Mouse (Mus musculus) heart, embryonic 14.5 days (tissue): ENCODE measurements around the gene Nacc2. TPM values are rescaled to one million over a fixed set of nuclear protein-coding genes. Genes with fewer than 3 reads are reported as not detected.

ENCODE experiments used
- ATAC-seq: fragments of 200-750 bp; cut with Nextera tagmentation; 2 replicates; pipeline ENCODE4 v1.8.0; 2017; ENCODE audit warnings: low read depth, moderate TSS enrichment; ENCODE audit not compliant: insufficient number of reproducible peaks, insufficient read depth, low FRiP score
- H3K27ac ChIP-seq, 2 experiments: fragments of 200-500 bp in 1 of 2; fragments of 300-500 bp in 1 of 2; sonication (generic) in 1 of 2; replicated peaks in 1 of 2; 2 replicates each; pipeline ENCODE4 v1.5.1; 2012 to 2014; ENCODE audit warnings: low read depth in 2 of 2, low read length in 2 of 2, control low read depth in 1 of 2, mild to moderate bottlenecking in 1 of 2, mixed read lengths in 1 of 2; ENCODE audit not compliant: control insufficient read depth in 1 of 2, insufficient read depth in 1 of 2
- H3K27me3 ChIP-seq: fragments of 300-500 bp; sonication (generic); 2 replicates; pipeline ENCODE4 v1.6.1; 2014; ENCODE audit warnings: mild to moderate bottlenecking, low read length, control low read depth; ENCODE audit not compliant: control insufficient read depth, insufficient read depth
- H3K36me3 ChIP-seq: fragments of 300-500 bp; sonication (generic); 2 replicates; pipeline ENCODE4 v1.6.1; 2014; ENCODE audit warnings: mild to moderate bottlenecking, control low read depth, low read length, mixed read lengths; ENCODE audit not compliant: control insufficient read depth, insufficient read depth
- H3K4me1 ChIP-seq, 2 experiments: fragments of 200-500 bp in 1 of 2; fragments of 300-500 bp in 1 of 2; sonication (generic) in 1 of 2; 2 replicates each; pipeline ENCODE4 v1.6.1; 2012 to 2014; ENCODE audit warnings: low read length in 2 of 2, control low read depth in 1 of 2, mixed read lengths in 1 of 2; ENCODE audit not compliant: control insufficient read depth in 2 of 2, insufficient read depth in 2 of 2
- H3K4me2 ChIP-seq: fragments of 300-500 bp; sonication (generic); 2 replicates; pipeline ENCODE4 v1.6.1; 2014; ENCODE audit warnings: mild to moderate bottlenecking, low read length
- H3K4me3 ChIP-seq, 2 experiments: fragments of 200-500 bp in 1 of 2; fragments of 300-500 bp in 1 of 2; sonication (generic) in 1 of 2; 2 replicates each; pipeline ENCODE4 v1.5.1; 2012 to 2014; ENCODE audit warnings: low read length in 2 of 2, mild to moderate bottlenecking in 2 of 2, control low read depth in 1 of 2, low read depth in 1 of 2, moderate library complexity in 1 of 2; ENCODE audit not compliant: control insufficient read depth in 1 of 2, insufficient read depth in 1 of 2
- H3K9ac ChIP-seq: fragments of 300-500 bp; sonication (generic); 2 replicates; pipeline ENCODE4 v1.6.1; 2014; ENCODE audit warnings: mild to moderate bottlenecking, low read length
- H3K9me3 ChIP-seq: fragments of 300-500 bp; sonication (generic); 2 replicates; pipeline ENCODE4 v1.6.1; 2016; ENCODE audit warnings: low read length, control low read depth; ENCODE audit not compliant: control insufficient read depth
- WGBS: fragments of 180-500 bp; shearing (Covaris S2); extraction: QIAGEN DNeasy Blood & Tissue Kit; methylation state at CpG from one replicate; pipeline ENCODE4 v1.1.7; 2014; 5-methylcytosine and 5-hydroxymethylcytosine counted together
- polyA plus RNA-seq: library from polyadenylated mRNA; unstranded; fragments of >200 nt; fragmentation: Nextera tagmentation; extraction: Ambion mirVana; gene quantifications from 2 replicates; pipeline ENCODE4 v1.2.1, GENCODE M21; 2014

The Nacc2 gene
- polyA plus RNA-seq, 1 experiment from 2014 or later, result 6.9 TPM

DNA sequence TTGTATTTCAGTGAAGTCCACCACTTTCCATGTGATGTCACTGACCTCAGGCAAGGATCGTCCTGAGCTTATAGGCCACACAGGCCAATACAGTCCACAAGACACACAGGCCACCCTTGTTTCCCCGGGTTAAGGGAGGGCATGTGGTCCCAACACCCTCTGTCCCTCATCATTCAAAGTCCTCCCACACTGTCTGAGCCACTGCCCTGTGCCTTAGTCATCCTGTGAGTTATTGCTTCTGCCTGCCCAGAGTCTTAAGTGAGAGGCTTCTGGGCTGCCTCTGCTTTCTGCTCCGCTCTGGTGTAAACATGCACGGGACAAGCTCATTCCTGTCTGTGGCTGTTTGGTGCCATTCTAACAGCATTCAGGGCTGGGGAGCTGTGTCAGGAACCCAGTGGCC is 21.3 kb upstream of the Nacc2 start:
- H3K36me3 ChIP-seq, result no peaks in the 10 kb centered on the region
- 69% methylated on average over 4 of the region's 4 CpGs for WGBS
- no peak overlapping the region for H3K4me2 ChIP-seq
- no peaks in the 10 kb centered on the region for H3K9me3 ChIP-seq
- H3K4me3 ChIP-seq, result no peak overlapping the region
- peaks cover 7 to 15% of the 10 kb centered on the region in 2 experiments for H3K4me1 ChIP-seq
- no peak for ATAC-seq
- H3K9ac ChIP-seq, result no peak overlapping the region
- H3K27ac ChIP-seq, result no peak overlapping the region
- no peaks in the 10 kb centered on the region for H3K27me3 ChIP-seq

DNA sequence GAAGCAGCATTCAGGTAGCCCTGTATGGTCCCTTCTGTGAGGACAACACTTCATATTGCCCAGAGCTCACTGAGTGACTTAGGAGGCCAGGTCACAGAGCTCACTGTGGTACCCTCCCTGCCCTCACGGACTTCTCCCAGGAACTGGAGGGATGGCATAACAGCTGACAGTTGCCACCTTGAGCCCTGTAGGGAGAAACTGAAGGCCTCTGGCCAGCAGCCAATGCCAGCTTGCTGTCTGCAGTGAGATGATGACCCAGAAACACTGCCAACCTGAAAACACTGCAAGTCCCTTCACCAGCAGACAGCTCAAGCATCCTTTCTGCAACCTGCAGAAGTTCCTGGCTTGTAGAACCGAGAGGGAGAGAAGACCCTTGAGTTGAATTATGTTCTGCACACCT is 20.5 kb upstream of the Nacc2 start:
- ATAC-seq, result no peak
- no peak overlapping the region for H3K4me2 ChIP-seq
- H3K27ac ChIP-seq, result no peak overlapping the region
- no peaks in the 10 kb centered on the region for H3K9me3 ChIP-seq
- H3K9ac ChIP-seq, result no peak overlapping the region
- peaks cover 15 to 22% of the 10 kb centered on the region in 2 experiments for H3K4me1 ChIP-seq
- H3K27me3 ChIP-seq, result no peaks in the 10 kb centered on the region
- WGBS, result 64% methylated on average over 2 of the region's 2 CpGs
- H3K4me3 ChIP-seq, result no peak overlapping the region
- H3K36me3 ChIP-seq, result peaks cover 2% of the 10 kb centered on the region

DNA sequence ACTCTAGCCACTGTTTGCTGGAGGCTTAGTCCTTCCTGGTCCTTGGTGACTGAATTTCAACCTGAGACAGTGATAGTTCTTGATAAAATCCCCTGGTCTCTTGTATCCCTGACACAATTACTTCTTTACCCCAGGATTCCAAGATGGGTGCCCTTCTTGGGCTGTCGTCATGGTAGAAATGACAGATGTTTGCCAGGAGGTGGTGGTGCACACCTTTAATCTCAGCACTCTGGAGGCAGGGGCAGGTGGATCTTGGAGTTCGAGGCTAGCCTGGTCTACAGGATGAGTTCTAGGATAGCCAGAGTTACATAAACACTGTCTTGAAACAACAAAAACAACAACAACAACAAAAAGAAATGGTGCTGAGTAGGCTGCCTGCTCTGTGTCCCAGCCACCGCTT is 20.0 kb upstream of the Nacc2 start:
- H3K9me3 ChIP-seq, result no peaks in the 10 kb centered on the region
- no peak overlapping the region for H3K4me3 ChIP-seq
- no peaks in the 10 kb centered on the region for H3K27me3 ChIP-seq
- H3K9ac ChIP-seq, result no peak overlapping the region
- no peak overlapping the region for H3K4me2 ChIP-seq
- peaks cover 8% of the 10 kb centered on the region for H3K36me3 ChIP-seq
- ATAC-seq, result no peak
- H3K27ac ChIP-seq, result no peak overlapping the region
- 77% methylated on average over 3 of the region's 3 CpGs for WGBS
- H3K4me1 ChIP-seq, result peaks cover 16 to 28% of the 10 kb centered on the region in 2 experiments

DNA sequence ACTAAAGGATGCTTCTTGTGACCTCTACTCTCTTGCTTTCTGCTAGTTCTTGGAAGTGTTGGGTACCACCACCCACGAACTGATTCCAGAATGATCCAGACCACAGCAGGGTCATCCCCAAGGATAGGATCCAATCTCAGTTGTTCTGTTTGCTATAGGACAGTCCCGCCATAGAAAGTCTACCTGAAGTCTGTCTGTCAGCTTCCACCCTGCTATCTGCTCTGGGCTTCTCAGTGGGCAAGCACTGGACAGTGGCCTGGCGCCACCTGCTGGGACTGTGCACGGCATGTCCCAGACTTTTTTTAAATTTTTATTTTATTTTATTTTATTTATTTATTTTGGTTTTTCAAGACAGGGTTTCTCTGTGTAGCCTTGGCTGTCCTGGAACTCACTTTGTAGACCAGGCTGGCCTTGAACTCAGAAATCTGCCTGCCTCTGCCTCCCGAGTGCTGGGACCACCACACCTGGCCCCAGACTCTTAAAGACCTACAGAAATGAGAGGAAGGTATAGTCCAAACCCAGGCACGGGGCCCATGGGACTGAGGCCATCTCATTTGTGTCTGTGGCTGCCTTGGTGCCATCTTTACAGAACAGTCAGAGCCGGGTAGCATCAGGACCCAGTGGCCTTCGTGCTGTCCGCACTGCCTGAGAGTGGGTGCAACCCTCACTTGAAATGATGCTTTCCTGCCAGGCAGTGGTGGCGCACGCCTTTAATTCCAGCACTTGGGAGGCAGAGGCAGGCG is 19.0 kb upstream of the Nacc2 start:
- ATAC-seq, result no peak
- no peaks in the 10 kb centered on the region for H3K27me3 ChIP-seq
- H3K9me3 ChIP-seq, result no peaks in the 10 kb centered on the region
- peaks cover 13 to 28% of the 10 kb centered on the region in 2 experiments for H3K4me1 ChIP-seq
- H3K4me3 ChIP-seq, result no peak overlapping the region
- H3K9ac ChIP-seq, result no peak overlapping the region
- H3K36me3 ChIP-seq, result peaks cover 17% of the 10 kb centered on the region
- 60% methylated on average over 12 of the region's 12 CpGs for WGBS
- no peak overlapping the region for H3K4me2 ChIP-seq
- H3K27ac ChIP-seq, result no peak overlapping the region

DNA sequence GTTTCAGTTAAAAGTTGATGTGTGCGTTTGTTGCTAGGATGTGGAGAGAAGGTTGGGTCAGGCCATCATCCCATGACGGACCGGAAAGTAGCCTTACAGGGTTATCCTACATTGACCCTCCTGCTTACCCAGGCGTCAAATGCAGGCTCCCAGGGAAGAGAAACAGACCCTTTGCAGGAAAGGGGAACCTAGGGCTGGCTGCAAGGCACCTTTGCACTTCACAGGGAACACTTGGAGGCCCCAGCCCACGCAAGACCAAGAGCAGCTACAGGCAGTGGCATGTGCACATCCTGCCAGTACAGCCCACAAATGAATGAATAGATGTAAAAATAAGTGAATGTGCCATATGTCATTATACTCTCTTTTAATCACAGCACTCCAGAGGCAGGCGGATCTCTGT is 17.9 kb upstream of the Nacc2 start:
- no peak for ATAC-seq
- Histone ChIP-seq H3K27me3 (no peaks in the 10 kb centered on the region), H3K36me3 (peaks cover 22% of the 10 kb centered on the region), H3K27ac (peak overlapping the region; percentile 91 to 94), H3K9ac (peak overlapping the region; percentile 94), H3K9me3 (no peaks in the 10 kb centered on the region), H3K4me1 (peaks cover 11 to 23% of the 10 kb centered on the region in 2 experiments), H3K4me3 (peak overlapping the region; percentile 80 to 85), H3K4me2 (peak overlapping the region; percentile 86)
- WGBS, result 15% methylated on average over 6 of the region's 6 CpGs

DNA sequence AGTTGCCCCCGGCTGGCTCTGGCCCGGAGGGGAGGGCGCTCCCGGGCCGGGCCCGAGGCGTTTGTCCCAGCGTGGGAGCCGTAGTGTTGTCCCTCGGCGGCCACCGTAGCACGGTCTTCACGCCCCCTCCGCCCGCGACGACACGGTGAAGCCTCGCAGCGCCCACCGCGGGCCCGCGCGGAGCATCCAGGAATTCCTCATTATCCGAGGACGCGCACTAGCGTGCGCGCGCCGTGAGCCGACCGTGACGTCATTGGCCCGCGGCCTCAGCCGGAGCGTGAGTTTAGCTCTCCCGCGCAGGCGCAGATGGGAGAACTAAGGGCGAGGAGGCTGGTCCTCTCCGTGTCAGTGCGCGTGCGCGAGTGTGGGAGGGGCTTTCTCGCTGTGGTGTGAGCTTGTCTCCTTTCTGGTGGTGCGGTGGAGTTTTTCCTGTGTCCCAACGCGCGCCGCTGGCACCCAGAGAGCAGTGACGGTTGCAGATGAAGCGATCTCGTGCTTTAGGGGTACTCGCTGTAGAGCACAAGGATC is 17.3 kb upstream of the Nacc2 start:
- ATAC-seq, result peak; percentile 88
- peaks cover 11 to 23% of the 10 kb centered on the region in 2 experiments for H3K4me1 ChIP-seq
- peaks cover 28% of the 10 kb centered on the region for H3K36me3 ChIP-seq
- H3K27ac ChIP-seq, result peak overlapping the region; percentile 91 to 94
- under 1% methylated on average over 58 of the region's 60 CpGs for WGBS
- H3K4me2 ChIP-seq, result peak overlapping the region; percentile 86
- H3K27me3 ChIP-seq, result no peaks in the 10 kb centered on the region
- peak overlapping the region; percentile 80 to 85 for H3K4me3 ChIP-seq
- no peaks in the 10 kb centered on the region for H3K9me3 ChIP-seq
- peak overlapping the region; percentile 94 for H3K9ac ChIP-seq

DNA sequence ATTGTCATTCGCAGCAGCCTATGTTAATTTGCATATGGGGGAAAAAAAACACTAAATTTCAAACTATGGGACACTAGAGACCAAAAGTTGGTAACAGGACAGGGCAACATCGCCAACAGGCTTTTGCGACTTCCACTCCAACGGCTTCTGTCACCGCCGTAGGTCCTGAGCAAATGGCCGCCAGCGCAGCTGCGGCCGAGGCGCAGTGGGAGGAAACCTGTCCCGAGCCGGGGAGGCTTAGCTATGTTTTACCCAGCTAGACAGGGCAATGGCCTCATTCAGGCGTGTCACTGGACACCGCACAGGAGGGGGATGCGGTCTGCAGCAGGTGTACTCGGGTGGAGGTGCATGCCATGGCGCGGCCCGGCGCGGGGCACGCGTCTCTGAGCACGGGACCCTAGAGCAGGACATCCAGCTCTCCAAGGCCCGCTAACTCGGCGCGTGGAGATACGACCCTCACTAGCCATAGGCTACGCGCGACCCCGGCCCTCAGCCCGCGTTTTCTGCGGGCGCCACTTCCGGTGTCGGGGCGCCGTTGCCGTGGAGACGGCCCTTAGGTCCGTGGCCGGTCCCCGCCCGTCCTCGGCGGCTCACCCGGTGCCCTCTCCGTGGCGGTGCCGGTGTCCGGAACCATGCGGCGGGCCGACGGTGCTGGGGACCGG is 16.7 kb upstream of the Nacc2 start:
- WGBS, result under 1% methylated on average over 60 of the region's 60 CpGs
- peaks cover 11 to 23% of the 10 kb centered on the region in 2 experiments for H3K4me1 ChIP-seq
- peak overlapping the region; percentile 80 to 85 for H3K4me3 ChIP-seq
- peak overlapping the region; percentile 82 to 94 for H3K27ac ChIP-seq
- H3K4me2 ChIP-seq, result peak overlapping the region; percentile 86
- ATAC-seq, result peak; percentile 64
- H3K27me3 ChIP-seq, result no peaks in the 10 kb centered on the region
- peaks cover 28% of the 10 kb centered on the region for H3K36me3 ChIP-seq
- no peaks in the 10 kb centered on the region for H3K9me3 ChIP-seq
- peak overlapping the region; percentile 94 for H3K9ac ChIP-seq
